Mouse (Mus musculus): ENCODE data around the gene Tmtc1.

- TF ChIP-seq ZC3H11A (IDR thresholded peaks at IDR 0.05; ENCODE audit: borderline replicate concordance, low read depth, low read length), result no peak
- no peak for TF ChIP-seq ZNF384 (IDR thresholded peaks at IDR 0.05; ENCODE audit: low read depth, low read length)
- TF ChIP-seq CHD2 (IDR thresholded peaks at IDR 0.05; ENCODE audit: low read depth, low read length), result no peak
These were observed 239.1 kb downstream of the Tmtc1 start for GRCm38 (mm10) chr6:148205134-148205533.

All from ES-E14 (cell line).